Mouse (Mus musculus): ENCODE data around the gene Man2b1. TPM values are rescaled to one million over a fixed set of nuclear protein-coding genes. Genes with fewer than 3 reads are reported as not detected.

The Man2b1 gene
- 28.8 and 38.1 TPM in 2 replicates for polyA plus RNA-seq (2012; rRNA removed)

DNA sequence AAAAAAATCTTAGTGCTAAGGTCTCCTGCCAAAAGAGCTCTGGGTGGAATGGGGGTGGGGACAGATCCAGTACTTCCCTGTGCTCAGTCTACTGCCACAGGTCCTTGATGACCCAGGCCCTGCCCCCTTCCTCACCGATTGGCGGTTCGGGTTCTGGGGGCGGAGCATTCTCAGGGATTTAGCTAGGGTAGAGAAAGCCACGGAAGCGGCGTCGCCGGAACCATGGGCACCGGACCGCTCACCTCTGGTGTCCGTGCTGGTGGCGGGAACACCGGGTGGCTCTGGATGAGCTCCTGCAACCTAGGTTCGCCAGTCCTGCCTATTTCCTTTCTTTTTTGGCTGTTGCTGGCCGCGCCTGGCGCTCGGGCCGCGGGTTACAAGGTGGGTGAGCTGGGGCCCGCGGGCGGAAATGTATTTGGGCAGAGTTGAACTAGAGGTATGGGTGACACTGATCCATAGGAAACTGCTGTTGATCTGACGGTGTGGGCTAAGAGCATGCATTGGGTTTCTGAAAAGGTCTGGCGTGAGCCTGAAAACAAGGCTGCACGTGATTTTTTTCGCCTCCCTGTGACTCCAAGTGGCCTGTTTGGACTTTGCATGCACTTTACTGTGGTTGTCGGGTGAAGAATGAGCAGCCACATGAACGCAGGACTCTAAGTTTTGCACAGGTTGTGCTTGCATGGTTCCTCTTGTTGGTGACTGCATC lies at the start of gene Man2b1:
TSS of gene Man2b1 (plus strand) at position 163 of the 706 bp plus-strand sequence.
- TF ChIP-seq CTCF (IDR thresholded peaks at IDR 0.05; ENCODE audit: extremely low read depth, insufficient read length, insufficient replicate concordance, low read depth, low read length) (peak; percentile 36; the same call in 1 of the 2 replicates), POLR2A (IDR thresholded peaks at IDR 0.05; ENCODE audit: low read depth, low read length) (peak; percentile 92)
- no peaks in the 10 kb centered on the region for H3K27me3 ChIP-seq (ENCODE audit: control insufficient read depth, insufficient read depth, low read length)
- H3K36me3 ChIP-seq (ENCODE audit: control insufficient read depth, insufficient read depth, low read length), result peaks cover 20% of the 10 kb centered on the region
- under 1% methylated on average over 30 of the region's 30 CpGs for WGBS
- peaks cover 12% of the 10 kb centered on the region for H3K4me1 ChIP-seq (ENCODE audit: control insufficient read depth, insufficient read depth, insufficient read length, low read length)
- H3K4me3 ChIP-seq (ENCODE audit: low read depth, low read length), result peak within 1 kb of the TSS; percentile 95
- peak within 1 kb of the TSS; percentile 36; the same call in 1 of the 2 replicates for H3K27ac ChIP-seq (ENCODE audit: insufficient read depth, low read depth, low read length)

DNA sequence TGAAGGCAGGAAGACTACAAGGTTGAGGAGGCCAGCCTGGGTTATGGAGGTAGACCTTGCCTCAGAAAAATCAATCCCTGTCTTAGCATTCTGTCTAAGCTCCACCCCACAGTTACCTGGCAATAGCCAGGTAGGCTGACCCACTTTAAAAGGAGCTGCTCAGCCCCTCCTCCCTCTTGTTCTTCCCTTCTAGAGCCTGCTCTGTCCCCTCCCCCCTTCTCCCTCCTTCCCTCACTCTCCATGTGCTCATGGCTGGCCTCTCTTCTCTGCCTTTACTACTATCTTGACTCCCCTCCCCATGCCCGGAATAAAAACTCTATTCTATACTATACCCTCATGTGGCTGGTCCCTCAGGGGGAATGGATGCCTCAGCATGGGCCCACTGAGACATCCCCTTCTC lies 49.2 kb upstream of the Man2b1 start:
- WGBS, result 47% methylated on average over 1 of the region's 1 CpGs
- TF ChIP-seq POLR2A (IDR thresholded peaks at IDR 0.05; ENCODE audit: low read depth, low read length), result no peak
- TF ChIP-seq CTCF (IDR thresholded peaks at IDR 0.05; ENCODE audit: extremely low read depth, insufficient read length, insufficient replicate concordance, low read depth, low read length), result no peak
- Histone ChIP-seq H3K4me3 (ENCODE audit: low read depth, low read length) (no peak overlapping the region), H3K4me1 (ENCODE audit: control insufficient read depth, insufficient read depth, insufficient read length, low read length) (peaks cover 6% of the 10 kb centered on the region; the same call in 1 of the 2 replicates), H3K27ac (ENCODE audit: insufficient read depth, low read depth, low read length) (no peak overlapping the region), H3K27me3 (ENCODE audit: control insufficient read depth, insufficient read depth, low read length) (no peaks in the 10 kb centered on the region), H3K36me3 (ENCODE audit: control insufficient read depth, insufficient read depth, low read length) (peaks cover 26% of the 10 kb centered on the region)

DNA sequence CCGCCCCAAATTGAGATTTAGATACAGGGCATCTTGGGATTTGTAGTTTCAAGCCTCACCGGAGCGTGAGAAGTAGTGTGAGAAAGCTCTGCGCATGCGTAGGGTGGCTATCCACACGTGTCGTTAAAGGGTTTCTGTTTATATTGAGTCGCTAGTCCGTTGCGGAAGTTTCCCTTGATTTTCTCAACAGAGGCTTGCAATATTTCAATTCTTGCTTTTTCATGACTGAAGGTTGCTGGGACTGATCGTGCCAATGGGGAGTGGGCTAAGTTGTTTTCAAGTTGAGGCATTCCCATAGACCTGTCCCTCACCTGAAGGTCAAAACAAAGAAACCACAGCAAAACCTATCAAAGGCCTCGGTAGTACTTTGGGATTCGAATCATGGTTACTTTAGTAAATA lies 48.3 kb upstream of the Man2b1 start:
- H3K27ac ChIP-seq (ENCODE audit: insufficient read depth, low read depth, low read length), result peak overlapping the region; percentile 50
- under 1% methylated on average over 13 of the region's 13 CpGs for WGBS
- H3K4me3 ChIP-seq (ENCODE audit: low read depth, low read length), result no peak overlapping the region; the same call in 1 of the 2 replicates
- H3K36me3 ChIP-seq (ENCODE audit: control insufficient read depth, insufficient read depth, low read length), result peaks cover 24% of the 10 kb centered on the region
- no peaks in the 10 kb centered on the region for H3K27me3 ChIP-seq (ENCODE audit: control insufficient read depth, insufficient read depth, low read length)
- TF ChIP-seq POLR2A (IDR thresholded peaks at IDR 0.05; ENCODE audit: low read depth, low read length) (no peak), CTCF (IDR thresholded peaks at IDR 0.05; ENCODE audit: extremely low read depth, insufficient read length, insufficient replicate concordance, low read depth, low read length) (no peak)
- H3K4me1 ChIP-seq (ENCODE audit: control insufficient read depth, insufficient read depth, insufficient read length, low read length), result peaks cover 6% of the 10 kb centered on the region; the same call in 1 of the 2 replicates

DNA sequence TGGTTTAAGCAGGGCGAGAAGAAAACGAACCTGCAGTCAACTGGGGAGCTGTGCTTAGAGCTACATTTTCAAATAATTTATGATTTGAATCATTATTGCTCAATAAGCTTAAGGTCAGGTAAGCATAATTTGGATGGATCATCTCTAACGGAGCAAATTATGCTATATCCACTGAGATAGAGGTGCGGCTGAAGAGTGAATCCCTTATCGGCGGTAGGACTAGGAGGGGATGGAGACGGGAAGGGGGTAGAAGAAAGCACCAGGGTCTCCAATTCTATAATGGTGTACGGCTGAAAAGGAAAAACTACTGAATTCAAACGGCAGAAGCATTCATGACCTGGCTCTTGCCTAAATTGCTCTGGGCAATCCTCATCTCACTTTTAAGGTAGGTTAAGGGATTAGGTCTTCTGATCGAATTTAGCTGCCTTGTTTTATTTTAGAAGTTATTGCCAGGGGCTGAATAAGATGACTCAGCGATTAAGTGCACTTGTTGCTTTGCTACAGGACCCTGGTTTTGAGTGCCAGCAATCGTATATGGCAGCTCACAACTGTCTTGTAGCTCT lies 47.8 kb upstream of the Man2b1 start:
- Histone ChIP-seq H3K4me3 (ENCODE audit: low read depth, low read length) (peak overlapping the region; percentile 79), H3K27ac (ENCODE audit: insufficient read depth, low read depth, low read length) (peak overlapping the region; percentile 84), H3K27me3 (ENCODE audit: control insufficient read depth, insufficient read depth, low read length) (no peaks in the 10 kb centered on the region), H3K36me3 (ENCODE audit: control insufficient read depth, insufficient read depth, low read length) (peaks cover 20% of the 10 kb centered on the region), H3K4me1 (ENCODE audit: control insufficient read depth, insufficient read depth, insufficient read length, low read length) (peaks cover 6% of the 10 kb centered on the region; the same call in 1 of the 2 replicates)
- TF ChIP-seq POLR2A (IDR thresholded peaks at IDR 0.05; ENCODE audit: low read depth, low read length) (no peak), CTCF (IDR thresholded peaks at IDR 0.05; ENCODE audit: extremely low read depth, insufficient read length, insufficient replicate concordance, low read depth, low read length) (no peak)
- WGBS, result 3% methylated on average over 12 of the region's 12 CpGs

DNA sequence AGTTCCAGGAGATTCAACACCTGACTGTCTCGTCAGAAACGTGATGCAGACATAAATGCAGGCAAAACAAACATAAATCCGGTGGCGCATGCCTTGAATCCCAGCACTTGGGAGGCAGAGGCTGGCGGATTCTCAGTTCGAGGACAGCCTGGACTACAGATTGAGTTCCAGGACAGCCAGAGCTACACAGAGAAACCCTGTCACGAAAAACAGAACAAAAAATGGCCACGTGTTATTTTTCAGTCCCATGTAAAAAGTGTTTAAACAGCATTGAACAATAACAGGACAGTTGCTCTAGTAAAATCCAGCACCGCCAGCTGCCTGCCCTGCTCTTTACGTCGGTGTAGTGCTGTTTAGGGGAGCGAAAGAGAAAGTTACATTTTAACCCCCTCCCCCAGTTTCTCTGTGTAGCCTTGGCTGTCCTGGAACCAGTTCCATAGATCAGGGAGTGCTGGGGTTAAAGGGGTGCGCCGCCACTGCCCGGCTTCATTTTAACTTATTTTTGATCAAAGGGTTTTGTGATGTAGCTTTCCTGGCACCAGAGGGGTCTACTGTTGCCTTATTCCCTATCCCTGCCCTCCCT lies 47.3 kb upstream of the Man2b1 start:
- under 1% methylated on average over 15 of the region's 15 CpGs for WGBS
- H3K27ac ChIP-seq (ENCODE audit: insufficient read depth, low read depth, low read length), result peak overlapping the region; percentile 84
- TF ChIP-seq POLR2A (IDR thresholded peaks at IDR 0.05; ENCODE audit: low read depth, low read length) (no peak), CTCF (IDR thresholded peaks at IDR 0.05; ENCODE audit: extremely low read depth, insufficient read length, insufficient replicate concordance, low read depth, low read length) (no peak)
- no peaks in the 10 kb centered on the region for H3K27me3 ChIP-seq (ENCODE audit: control insufficient read depth, insufficient read depth, low read length)
- H3K36me3 ChIP-seq (ENCODE audit: control insufficient read depth, insufficient read depth, low read length), result peaks cover 20% of the 10 kb centered on the region
- peak overlapping the region; percentile 79 for H3K4me3 ChIP-seq (ENCODE audit: low read depth, low read length)
- H3K4me1 ChIP-seq (ENCODE audit: control insufficient read depth, insufficient read depth, insufficient read length, low read length), result peaks cover 6% of the 10 kb centered on the region; the same call in 1 of the 2 replicates

DNA sequence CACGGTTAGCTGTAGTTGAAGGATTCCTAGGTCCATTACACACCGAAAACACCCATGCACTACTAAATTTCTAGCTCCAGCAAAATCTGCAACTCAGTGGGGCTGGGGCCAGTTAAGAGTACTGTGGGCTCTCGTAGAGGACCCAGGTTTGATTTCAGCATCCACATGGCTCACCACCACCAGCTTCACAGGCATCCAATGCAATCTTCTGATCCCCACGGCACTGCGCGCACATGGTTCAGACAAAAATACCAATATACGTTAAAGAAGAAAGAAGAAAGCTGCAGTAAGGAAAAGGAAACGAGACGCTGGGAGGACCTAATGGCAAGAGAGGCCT lies 46.7 kb upstream of the Man2b1 start:
- under 1% methylated on average over 9 of the region's 9 CpGs for WGBS
- Histone ChIP-seq H3K27ac (ENCODE audit: insufficient read depth, low read depth, low read length) (peak overlapping the region; percentile 84), H3K36me3 (ENCODE audit: control insufficient read depth, insufficient read depth, low read length) (peaks cover 19% of the 10 kb centered on the region), H3K4me1 (ENCODE audit: control insufficient read depth, insufficient read depth, insufficient read length, low read length) (peaks cover 6% of the 10 kb centered on the region; the same call in 1 of the 2 replicates), H3K27me3 (ENCODE audit: control insufficient read depth, insufficient read depth, low read length) (no peaks in the 10 kb centered on the region), H3K4me3 (ENCODE audit: low read depth, low read length) (peak overlapping the region; percentile 79)
- no peak for TF ChIP-seq CTCF (IDR thresholded peaks at IDR 0.05; ENCODE audit: extremely low read depth, insufficient read length, insufficient replicate concordance, low read depth, low read length)
- no peak for TF ChIP-seq POLR2A (IDR thresholded peaks at IDR 0.05; ENCODE audit: low read depth, low read length)

Measured in small intestine, adult 2 months (tissue).